ENCODE assay signal across 9 mouse cellular contexts in genomic region chr17:65870146-65870545, GRCm38 (mm10). TPM values are rescaled to one million over a fixed set of nuclear protein-coding genes. Genes with fewer than 3 reads are reported as not detected.
A peak's percentile ranks its signal among the peaks of the same experiment; 100 is the strongest.
DNase-seq lines count a peak whose midpoint lies in the region; ATAC-seq and TF ChIP-seq lines count a peak whose summit lies in the region.
"Had no signal": no experiment of that assay in that cellular context is flagged by ENCODE, and none has a peak within 500 bp of the region (broad histone marks: within the 10 kb centered on the region; RNA-seq: fewer than 3 reads in every experiment).

No protein-coding gene starts in this region.

- CTCF ChIA-PET in Patski (lab: Charles Lee), result interaction anchor here (0.7 to 6.5 kb wide), 12 partner anchors 9 to 239 kb away, joined by 3 to 51 read pairs (median 5); partner anchors contain the start of gene Ralbp1

- POLR2A ChIA-PET in Patski (lab: Charles Lee), result interaction anchor here (0.6 kb wide), 2 partner anchors 10 to 256 kb away, joined by 7 to 8 read pairs; no protein-coding TSS in a partner anchor

- ATAC-seq in intestine, embryonic 14.5 days (replicated peaks; ENCODE audit: low FRiP score, low TSS enrichment, low read depth), result no peak
- no peak; the same call in 1 of the 2 replicates for ATAC-seq in intestine, embryonic 16.5 days
- ATAC-seq in Patski, result no peak
- no peak for ATAC-seq in limb, embryonic 11.5 days (ENCODE audit: insufficient number of reproducible peaks, low FRiP score, low TSS enrichment, low read depth)

- DNase-seq in intestine, embryonic 14.5 days (ENCODE audit: low spot score), result peak; percentile 83
- no peak for DNase-seq in Patski (ENCODE audit: low read depth, low spot score)
- peak; percentile 88 to 93 for DNase-seq in cerebellum, postnatal 10 days
- DNase-seq in heart, adult 9 months (ENCODE audit: low spot score in 2 of 2), result peak; percentile 44 to 73
- DNase-seq in limb, embryonic 11.5 days (ENCODE audit: low spot score), result peak; percentile 85
- DNase-seq in thymus, postnatal 14 days, result peak; percentile 90

- no peak overlapping the region for H3K4me3 ChIP-seq in intestine, embryonic 14.5 days (ENCODE audit: low read depth, low read length)
- H3K4me3 ChIP-seq in intestine, embryonic 16.5 days (ENCODE audit: low read length), result no peak overlapping the region
- no peak overlapping the region for H3K4me3 ChIP-seq in limb, embryonic 11.5 days (ENCODE audit: low read depth, low read length)
- H3K4me3 ChIP-seq in olfactory bulb, adult 2 months (ENCODE audit: insufficient read depth, low read depth, low read length), result no peak overlapping the region
- H3K4me3 ChIP-seq: erythroblast, embryonic 14.5 days had no signal

- H3K4me1 ChIP-seq in intestine, embryonic 14.5 days (replicated peaks; ENCODE audit: control insufficient read depth, insufficient read depth, low read length), result 0 out of 2 replicates have a peak, but pooled peaks cover 5% of the 10 kb centered on the region
- H3K4me1 ChIP-seq in intestine, embryonic 16.5 days (ENCODE audit: control insufficient read depth, insufficient read depth, low read length), result 0 out of 2 replicates have a peak, but pooled peaks cover 8% of the 10 kb centered on the region
- 0 out of 2 replicates have a peak, but pooled peaks cover 5% of the 10 kb centered on the region for H3K4me1 ChIP-seq in limb, embryonic 11.5 days (ENCODE audit: control insufficient read depth, insufficient read depth, low read length)
- H3K4me1 ChIP-seq in olfactory bulb, adult 2 months (ENCODE audit: control insufficient read depth, insufficient read depth, low read length), result peaks cover 12% of the 10 kb centered on the region

- no peak overlapping the region for H3K27ac ChIP-seq in intestine, embryonic 14.5 days (ENCODE audit: low read depth)
- no peak overlapping the region for H3K27ac ChIP-seq in intestine, embryonic 16.5 days (ENCODE audit: low read length)
- no peak overlapping the region for H3K27ac ChIP-seq in limb, embryonic 11.5 days (replicated peaks; ENCODE audit: low read depth, low read length)
- H3K27ac ChIP-seq in olfactory bulb, adult 2 months (ENCODE audit: insufficient read depth, low read depth, low read length), result no peak overlapping the region

- TF ChIP-seq POLR2A in olfactory bulb, adult 2 months (IDR thresholded peaks at IDR 0.05; ENCODE audit: insufficient read depth, low read depth, low read length), result no peak

- 41% methylated on average over 4 of the region's 4 CpGs for WGBS in intestine, embryonic 14.5 days
- WGBS in intestine, embryonic 16.5 days, result 48% methylated on average over 4 of the region's 4 CpGs
- WGBS in limb, embryonic 11.5 days, result 44% methylated on average over 4 of the region's 4 CpGs
- 41% methylated on average over 4 of the region's 4 CpGs for WGBS in olfactory bulb, adult 2 months

- TF ChIP-seq CTCF in Patski (IDR thresholded peaks at IDR 0.05), result peak; percentile 92
- 0 out of 2 replicates have a peak, but pooled peaks have one; percentile 20 for TF ChIP-seq CTCF in olfactory bulb, adult 2 months (IDR thresholded peaks at IDR 0.05; ENCODE audit: insufficient read depth, low read depth, low read length)

- in situ Hi-C loops in Patski (cut with MboI; ENCODE audit: low pct_unique_long_range_greater_than_20kb), result no loop called here

- H3K27me3 ChIP-seq in intestine, embryonic 14.5 days (replicated peaks; ENCODE audit: control insufficient read depth, insufficient read depth, low read length), result no peaks in the 10 kb centered on the region
- no peaks in the 10 kb centered on the region for H3K27me3 ChIP-seq in intestine, embryonic 16.5 days (replicated peaks; ENCODE audit: control insufficient read depth, insufficient read depth, low read length)
- no peaks in the 10 kb centered on the region for H3K27me3 ChIP-seq in Patski
- H3K27me3 ChIP-seq in limb, embryonic 11.5 days (ENCODE audit: control insufficient read depth, insufficient read depth, low read length), result no peaks in the 10 kb centered on the region

- H3K9ac ChIP-seq in intestine, embryonic 14.5 days (ENCODE audit: low read length), result no peak overlapping the region
- no peak overlapping the region for H3K9ac ChIP-seq in intestine, embryonic 16.5 days (ENCODE audit: low read depth, low read length)
- no peak overlapping the region for H3K9ac ChIP-seq in limb, embryonic 11.5 days (ENCODE audit: low read length)

- peaks cover 11% of the 10 kb centered on the region for H3K36me3 ChIP-seq in intestine, embryonic 14.5 days (ENCODE audit: control insufficient read depth, insufficient read depth, low read length)
- peaks cover 5% of the 10 kb centered on the region; the same call in 1 of the 2 replicates for H3K36me3 ChIP-seq in intestine, embryonic 16.5 days (ENCODE audit: control insufficient read depth, insufficient read depth, low read length)
- no peaks in the 10 kb centered on the region for H3K36me3 ChIP-seq in limb, embryonic 11.5 days (ENCODE audit: control insufficient read depth, insufficient read depth, low read length)

- no peak overlapping the region for H3K4me2 ChIP-seq in intestine, embryonic 14.5 days (ENCODE audit: low read length)
- H3K4me2 ChIP-seq in intestine, embryonic 16.5 days (ENCODE audit: low read depth, low read length), result no peak overlapping the region
- no peak overlapping the region for H3K4me2 ChIP-seq in limb, embryonic 11.5 days (ENCODE audit: low read depth, severe bottlenecking)

- no peaks in the 10 kb centered on the region for H3K9me3 ChIP-seq in intestine, embryonic 14.5 days (ENCODE audit: control insufficient read depth, low read length)
- no peaks in the 10 kb centered on the region for H3K9me3 ChIP-seq in intestine, embryonic 16.5 days (ENCODE audit: control insufficient read depth, low read length)
- no peaks in the 10 kb centered on the region for H3K9me3 ChIP-seq in limb, embryonic 11.5 days (ENCODE audit: control insufficient read depth, low read length)

RNA-seq across cellular contexts. Expression of gene Ralbp1, which starts 15.5 kb away (rescaled TPM):
- 62.0 and 67.7 TPM in 2 replicates for polyA plus RNA-seq in intestine, embryonic 14.5 days (2014; fragmentation: Nextera tagmentation; extraction: Ambion mirVana)
- 67.5 and 71.1 TPM in 2 replicates for polyA plus RNA-seq in intestine, embryonic 16.5 days (2015; fragmentation: Nextera tagmentation; extraction: Ambion mirVana)
- 65.8 TPM for polyA plus RNA-seq in Patski (2021)
- 52.6 and 55.2 TPM in 2 replicates for polyA plus RNA-seq in limb, embryonic 11.5 days (2014; fragmentation: Nextera tagmentation; extraction: Ambion mirVana)
- polyA plus RNA-seq in olfactory bulb, adult 2 months (2012; ENCODE audit: insufficient read depth, insufficient read length, low replicate concordance, missing spikeins), result not detected in 2 replicates

Comparison
In these comparisons a context has a peak if more than half of its experiments do, and no peak if none do; other contexts are left out.
1. RNA of gene Ralbp1, which starts 15.5 kb away (polyA plus RNA-seq): 67.5 to 71.1 TPM in intestine, embryonic 16.5 days, 62.0 to 67.7 TPM in intestine, embryonic 14.5 days, 65.8 TPM in Patski (single experiment) and 52.6 to 55.2 TPM in limb, embryonic 11.5 days; not detected in olfactory bulb, adult 2 months; every median in the first group is over 10 times any median in the second.